Mouse (Mus musculus) skeletal muscle tissue, adult 2 months (tissue): ENCODE results near the gene Kctd14.
A peak's percentile ranks its signal among the peaks of the same experiment; 100 is the strongest.
"Not testable (repeated sequence)": the region's sequence is repeated elsewhere in the genome, so short reads cannot be mapped to it uniquely, and the experiment has no call there.

Experiments
- DNase-seq: peaks from one replicate; pipeline ENCODE4 v3.0.0-alpha.2; 2012; ENCODE audit warnings: low read depth, low spot score

The Kctd14 gene

DNA sequence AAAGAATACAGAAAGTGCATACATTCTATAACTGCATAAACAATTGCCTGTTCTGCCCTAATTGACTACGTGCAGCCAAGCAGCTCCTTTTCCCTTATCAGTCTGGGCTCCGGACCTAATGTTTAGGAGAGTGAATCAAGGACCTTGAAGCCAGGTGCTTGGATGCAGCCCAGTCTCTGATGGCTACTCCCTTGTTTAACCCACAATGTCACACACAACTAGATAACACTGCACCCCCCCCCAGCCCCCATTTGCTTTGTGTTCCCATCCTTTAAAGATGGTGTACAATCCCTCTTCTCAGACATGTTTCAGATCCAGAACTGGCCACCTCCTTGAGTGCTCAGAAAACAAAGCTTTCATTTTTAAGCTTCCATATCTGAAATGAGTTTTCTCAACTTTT, at the start of gene Kctd14:
Gene Kctd14 (plus strand): TSS at position 301 of the 400 bp plus-strand sequence.
- not testable (repeated sequence) for DNase-seq

GRCm38 (mm10) chr7:97407145-97407544, 44.0 kb upstream of the Kctd14 start:
- DNase-seq, result no peak

GRCm38 (mm10) chr7:97411106-97411505, 40.0 kb upstream of the Kctd14 start:
- no peak for DNase-seq

GRCm38 (mm10) chr7:97411575-97411974, 39.5 kb upstream of the Kctd14 start:
- DNase-seq, result no peak

GRCm38 (mm10) chr7:97413981-97414380, 37.1 kb upstream of the Kctd14 start:
- DNase-seq, result no peak

DNA sequence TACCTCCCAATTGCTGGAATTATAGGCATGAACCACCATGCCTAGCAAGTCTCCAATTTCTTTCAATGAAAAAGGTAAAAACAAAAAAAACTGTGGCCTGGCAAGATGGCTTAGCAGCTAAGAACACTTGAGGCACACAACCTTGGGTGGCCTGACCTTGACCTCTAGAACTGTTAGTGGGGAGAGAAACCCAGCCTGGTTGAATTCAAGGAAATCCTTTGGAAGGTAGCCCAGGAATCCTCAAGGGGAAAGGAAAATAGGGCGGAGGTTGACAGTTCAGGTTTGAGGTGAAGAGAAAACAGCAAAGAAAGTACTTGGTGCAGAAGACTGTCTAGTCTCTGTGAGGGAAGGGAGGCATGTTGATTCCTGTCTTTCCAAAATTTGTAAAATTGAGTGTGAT, 36.7 kb upstream of the Kctd14 start:
- DNase-seq, result peak; percentile 42

DNA sequence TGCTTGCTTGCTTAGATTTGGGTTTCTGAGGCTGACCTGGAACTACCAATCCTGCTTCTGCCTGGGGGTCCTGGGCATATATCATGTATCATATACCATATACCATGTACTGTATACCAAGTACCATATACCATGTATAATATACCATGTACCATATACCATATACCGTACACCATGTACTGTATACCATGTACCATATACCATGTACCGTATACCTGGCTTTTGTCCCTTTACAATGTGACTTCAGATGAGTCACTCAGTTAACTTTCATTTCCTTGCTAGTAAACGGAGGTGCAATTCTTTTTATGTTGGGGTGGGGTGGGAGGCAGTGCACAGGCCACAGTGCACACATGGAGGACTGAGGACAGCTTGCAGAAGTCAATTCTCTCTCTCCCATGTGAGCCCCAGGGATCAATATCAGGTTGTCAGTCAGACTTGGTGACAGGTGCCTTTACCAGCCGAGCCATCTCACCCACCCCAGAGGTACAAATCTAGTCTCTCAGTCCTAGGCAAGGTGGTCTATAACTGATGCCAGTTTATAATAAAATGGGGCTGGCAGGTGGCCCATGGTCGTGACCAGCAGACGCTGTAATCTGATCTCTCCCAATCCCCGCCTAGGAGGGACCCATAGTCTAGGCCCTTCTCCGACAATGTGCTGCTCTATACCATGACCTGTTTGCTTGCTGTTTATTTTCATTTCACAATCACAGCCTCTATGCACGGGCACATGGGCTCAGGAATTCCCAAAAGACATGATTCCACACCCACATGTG, 36.0 kb upstream of the Kctd14 start:
- no peak for DNase-seq

GRCm38 (mm10) chr7:97416473-97416872, 34.6 kb upstream of the Kctd14 start:
- no peak for DNase-seq

- peak; percentile 92 for DNase-seq
Measured at GRCm38 (mm10) chr7:97416906-97417777, 34.0 kb upstream of the Kctd14 start, which contains the start of gene Thrsp. Thrsp (minus strand) TSS chr7:97417730.

DNA sequence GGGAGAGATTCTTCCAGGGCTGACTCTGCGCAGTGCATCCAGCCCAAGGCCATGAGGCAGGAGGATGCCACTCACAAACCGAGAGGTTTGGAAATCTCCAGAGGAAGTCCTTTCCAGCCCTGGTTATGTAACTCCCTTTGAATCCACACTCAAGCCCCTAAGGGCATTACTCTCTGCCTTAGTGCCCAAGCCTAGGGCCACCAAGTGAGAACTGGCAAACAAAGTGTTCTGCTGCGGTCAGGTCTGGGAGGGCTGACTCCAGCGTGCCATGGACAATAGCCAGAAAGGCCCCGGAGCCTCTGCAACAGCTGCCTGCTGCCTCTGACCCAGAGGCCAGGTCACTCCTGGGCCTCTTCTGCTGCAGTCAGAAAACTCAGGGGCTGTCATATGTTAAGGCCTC, 32.4 kb upstream of the Kctd14 start:
- DNase-seq, result peak; percentile 64

DNA sequence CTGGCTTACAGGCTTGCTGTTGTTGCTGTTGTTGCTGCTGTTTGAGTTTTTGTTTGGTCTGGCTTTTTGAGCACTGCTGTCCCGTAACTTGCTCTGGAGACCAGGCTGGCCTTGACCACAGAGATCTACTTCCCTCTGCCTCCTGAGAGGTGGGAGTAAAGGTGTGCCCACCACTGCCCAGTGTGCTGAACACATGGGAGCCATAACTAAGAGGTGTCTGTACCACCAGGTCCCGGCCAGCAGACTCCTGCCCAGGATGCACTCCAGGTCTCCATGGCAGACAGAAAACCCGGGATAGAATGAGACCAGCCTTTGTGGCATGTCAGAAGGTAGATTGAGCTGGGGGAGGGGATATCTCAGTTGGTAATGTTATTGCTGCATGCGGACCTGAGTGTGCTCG, 32.0 kb upstream of the Kctd14 start:
- DNase-seq, result no peak

- DNase-seq, result peak; percentile 59
Measured at GRCm38 (mm10) chr7:97420406-97420805, 30.7 kb upstream of the Kctd14 start.

- DNase-seq, result peak; percentile 42
Measured at GRCm38 (mm10) chr7:97420958-97421651, 30.0 kb upstream of the Kctd14 start.

DNA sequence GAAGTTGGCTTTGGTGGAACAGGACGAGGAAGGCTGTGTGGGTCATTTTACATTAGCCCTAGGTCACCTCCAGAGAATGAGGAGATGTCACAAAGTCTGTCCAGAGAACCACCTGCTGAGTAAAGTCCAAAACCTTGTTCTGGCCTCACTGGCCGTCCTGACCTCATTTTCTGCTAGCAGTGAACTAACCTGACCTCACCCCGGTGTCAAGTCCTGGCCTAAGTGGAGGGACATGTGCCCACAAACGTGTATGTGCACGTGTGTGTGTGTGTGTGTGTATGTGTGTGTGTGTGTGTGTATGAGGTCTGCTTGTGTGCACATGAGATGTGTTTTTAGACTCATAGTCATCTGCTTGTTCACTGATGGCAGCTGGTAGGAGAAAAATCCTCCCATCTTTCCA, 27.4 kb upstream of the Kctd14 start:
- no peak for DNase-seq

- DNase-seq, result peak; percentile 78
Measured at GRCm38 (mm10) chr7:97424621-97425245, 26.4 kb upstream of the Kctd14 start.

DNA sequence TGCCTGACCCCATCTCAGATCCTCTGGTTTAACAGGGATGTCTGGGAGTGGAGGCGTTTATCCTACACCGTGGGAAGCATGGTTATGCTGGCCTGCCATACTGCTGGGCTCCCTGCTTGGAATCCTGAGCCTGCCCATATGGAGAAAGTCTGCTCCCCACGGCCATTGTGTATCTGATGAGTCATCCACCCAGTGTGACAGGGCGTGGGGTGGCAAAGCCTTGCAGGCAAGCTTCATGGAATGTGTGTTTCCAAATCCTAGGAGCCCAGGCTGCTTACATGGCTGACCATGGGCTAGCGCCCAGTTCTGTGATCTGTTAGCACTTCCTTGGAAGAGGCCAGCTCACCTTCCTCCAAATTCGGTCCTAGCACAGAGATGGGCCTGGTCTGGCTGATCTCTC, 24.6 kb upstream of the Kctd14 start:
- DNase-seq, result no peak

DNA sequence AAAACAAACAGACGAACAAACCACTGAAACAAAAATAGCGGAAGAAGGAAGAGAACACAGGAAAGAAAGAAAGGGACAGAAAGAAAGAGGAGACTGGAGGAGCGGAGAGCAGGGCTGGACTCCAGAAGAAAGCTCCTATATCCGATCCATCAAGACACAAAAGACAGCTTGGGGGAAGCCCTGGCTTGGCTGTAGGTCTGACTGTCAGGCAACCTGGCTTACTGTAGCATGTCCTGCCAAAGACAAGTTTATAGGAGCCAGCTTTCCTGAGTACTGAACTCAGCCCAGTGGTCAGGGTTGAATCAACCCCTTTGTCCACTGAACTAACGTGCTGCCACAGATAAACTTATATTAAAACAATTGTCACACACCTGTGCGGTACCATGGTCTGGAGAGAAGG, 23.8 kb upstream of the Kctd14 start:
- no peak for DNase-seq

GRCm38 (mm10) chr7:97427778-97428420, 23.2 kb upstream of the Kctd14 start:
- DNase-seq, result peak; percentile 64

DNA sequence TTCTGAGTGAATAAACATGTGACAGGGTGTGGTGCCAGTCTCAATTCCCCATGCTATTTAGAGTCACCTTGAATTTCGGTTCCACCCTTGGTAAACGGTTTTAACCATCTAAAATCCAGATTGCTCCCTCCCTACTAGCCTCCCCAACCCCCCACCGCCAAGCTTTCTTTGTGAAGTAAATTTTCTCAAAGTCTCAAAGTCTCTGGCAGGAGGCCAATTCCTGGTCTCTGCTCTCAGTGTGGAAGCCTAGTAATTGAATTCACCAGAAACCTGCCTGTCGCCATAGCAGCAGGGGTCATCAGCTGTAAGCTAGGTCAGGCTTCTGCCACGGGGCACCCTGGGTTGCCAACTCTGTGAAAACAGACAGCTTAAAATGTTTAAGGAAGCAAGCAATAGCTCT, 21.4 kb upstream of the Kctd14 start:
- DNase-seq, result no peak

DNA sequence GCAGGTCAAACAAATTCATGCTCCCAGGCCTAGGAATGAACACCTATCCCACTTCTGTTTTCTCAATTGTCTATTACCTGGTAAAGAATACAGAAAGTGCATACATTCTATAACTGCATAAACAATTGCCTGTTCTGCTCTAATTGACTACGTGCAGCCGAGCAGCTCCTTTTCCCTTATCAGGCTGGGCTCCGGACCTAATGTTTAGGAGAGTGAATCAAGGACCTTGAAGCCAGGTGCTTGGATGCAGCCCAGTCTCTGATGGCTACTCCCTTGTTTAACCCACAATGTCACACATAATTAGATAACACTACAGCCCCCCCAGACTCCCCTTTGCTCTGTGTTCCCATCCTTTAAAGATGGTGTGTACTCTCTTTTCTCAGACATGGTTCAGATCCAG, 17.6 kb upstream of the Kctd14 start:
- not testable (repeated sequence) for DNase-seq

DNA sequence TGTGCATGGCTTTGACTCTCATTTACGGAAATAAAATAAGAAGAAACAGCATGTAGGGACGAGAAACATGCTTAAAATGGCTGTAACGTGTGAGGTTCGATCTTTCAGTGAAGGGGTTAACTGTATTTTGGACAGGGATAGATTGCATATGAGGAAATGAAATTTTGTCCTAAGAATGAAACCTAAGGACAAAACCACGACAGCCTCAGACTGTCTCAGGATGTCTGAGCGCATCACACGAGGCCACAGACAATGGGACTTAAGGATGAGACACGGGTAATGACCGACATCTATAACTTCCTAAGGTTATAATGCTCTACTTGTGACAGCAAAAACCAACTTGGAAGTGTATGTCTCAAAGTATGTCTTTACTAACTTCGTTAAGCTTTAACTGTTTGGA, 16.6 kb upstream of the Kctd14 start:
- no peak for DNase-seq
